ENCODE assay signal across 8 mouse cellular contexts in the genomic region with DNA sequence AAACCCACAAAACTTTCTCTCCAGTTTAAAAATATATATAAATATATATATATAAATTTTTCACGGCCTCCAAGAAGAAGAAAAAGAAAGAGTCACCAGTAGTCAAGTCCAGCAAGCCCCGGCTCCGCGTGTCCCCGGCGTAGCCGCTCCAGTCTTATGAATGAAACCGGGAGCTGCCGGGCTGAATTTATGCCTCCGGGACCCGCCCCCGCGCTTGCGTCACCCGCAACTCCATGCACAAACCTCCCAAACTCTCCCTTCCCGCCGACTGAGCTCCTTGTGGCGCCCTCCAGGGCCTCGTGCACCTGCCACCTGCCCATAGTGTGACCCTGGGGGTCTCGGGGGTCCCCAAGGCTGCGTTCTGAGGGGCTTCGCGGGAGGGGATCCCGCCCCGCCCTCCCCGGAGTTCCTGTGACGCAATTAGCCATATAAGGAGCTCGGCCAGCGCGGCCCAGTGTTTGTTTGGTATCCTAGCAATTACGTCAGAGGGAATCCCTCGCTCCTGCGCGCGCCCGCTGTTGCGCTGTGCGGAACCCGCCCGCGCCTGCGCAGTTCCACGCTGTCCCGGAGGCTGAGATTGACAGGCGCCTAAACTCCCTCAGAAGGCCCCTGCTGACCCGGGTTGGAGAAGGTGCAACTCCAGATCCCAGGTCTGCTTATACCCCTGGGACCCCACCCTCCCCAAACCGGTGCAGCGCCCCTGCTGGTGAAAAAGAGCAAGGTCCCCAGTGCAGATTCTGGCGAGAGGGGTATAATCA. TPM values are rescaled to one million over a fixed set of nuclear protein-coding genes. Genes with fewer than 3 reads are reported as not detected.
DNase-seq lines count a peak whose midpoint lies in the region; ATAC-seq and TF ChIP-seq lines count a peak whose summit lies in the region.

A gene (minus strand): TSS at position 168 of the 758 bp plus-strand sequence.

- WGBS in bone marrow, adult 2 months, result under 1% methylated on average over 49 of the region's 49 CpGs
- WGBS in embryonic facial prominence, embryonic 14.5 days, result under 1% methylated on average over 36 of the region's 49 CpGs
- WGBS in limb, embryonic 13.5 days, result under 1% methylated on average over 49 of the region's 49 CpGs
- under 1% methylated on average over 49 of the region's 49 CpGs for WGBS in midbrain, embryonic 15.5 days

- DNase-seq in A20 (ENCODE audit: low read depth, low spot score), result peak; percentile 98
- DNase-seq in embryonic facial prominence, embryonic 14.5 days (ENCODE audit: low spot score), result peak; percentile 98
- peak; percentile 93 for DNase-seq in heart, adult 8-10 months (ENCODE audit: low spot score)
- peak; percentile 97 for DNase-seq in kidney, adult 9 months
- peak; percentile 89 to 91 for DNase-seq in spleen, adult 18-20 months

- peak within 1 kb of the TSS; percentile 76 for H3K4me3 ChIP-seq in bone marrow, adult 2 months (replicated peaks; ENCODE audit: control insufficient read depth, low read depth, low read length)
- H3K4me3 ChIP-seq in embryonic facial prominence, embryonic 14.5 days (ENCODE audit: low read depth, low read length), result peak within 1 kb of the TSS; percentile 45
- H3K4me3 ChIP-seq in limb, embryonic 13.5 days, result peak within 1 kb of the TSS; percentile 63
- peak within 1 kb of the TSS; percentile 55 for H3K4me3 ChIP-seq in midbrain, embryonic 15.5 days

- no peaks in the 10 kb centered on the region; the same call in 1 of the 2 replicates for H3K4me1 ChIP-seq in bone marrow, adult 2 months (ENCODE audit: control insufficient read depth, insufficient read depth, low read length)
- H3K4me1 ChIP-seq in embryonic facial prominence, embryonic 14.5 days (ENCODE audit: control insufficient read depth, insufficient read depth, low read length), result peaks cover 6% of the 10 kb centered on the region; the same call in 1 of the 2 replicates
- H3K4me1 ChIP-seq in limb, embryonic 13.5 days, result peaks cover 21% of the 10 kb centered on the region
- H3K4me1 ChIP-seq in midbrain, embryonic 15.5 days, result peaks cover 28% of the 10 kb centered on the region

- H3K27ac ChIP-seq in bone marrow, adult 2 months (ENCODE audit: control insufficient read depth, insufficient read depth, low read depth, low read length, poor library complexity), result peak within 1 kb of the TSS; percentile 57; the same call in 1 of the 2 replicates
- peak within 1 kb of the TSS; percentile 58; the same call in 1 of the 2 replicates for H3K27ac ChIP-seq in embryonic facial prominence, embryonic 14.5 days (replicated peaks; ENCODE audit: low read depth, low read length)
- no peak within 1 kb of the TSS for H3K27ac ChIP-seq in limb, embryonic 13.5 days
- peak within 1 kb of the TSS; percentile 68 for H3K27ac ChIP-seq in midbrain, embryonic 15.5 days

- ATAC-seq in embryonic facial prominence, embryonic 14.5 days (ENCODE audit: low read depth), result peak; percentile 88
- ATAC-seq in limb, embryonic 13.5 days (ENCODE audit: low FRiP score, low read depth), result peak; percentile 82
- peak; percentile 85 for ATAC-seq in midbrain, embryonic 15.5 days (replicated peaks)

- H3K9me3 ChIP-seq in embryonic facial prominence, embryonic 14.5 days (ENCODE audit: control insufficient read depth, low read length), result no peaks in the 10 kb centered on the region
- no peaks in the 10 kb centered on the region for H3K9me3 ChIP-seq in limb, embryonic 13.5 days
- H3K9me3 ChIP-seq in midbrain, embryonic 15.5 days, result no peaks in the 10 kb centered on the region

- H3K9ac ChIP-seq in embryonic facial prominence, embryonic 14.5 days (ENCODE audit: low read depth, low read length), result peak within 1 kb of the TSS; percentile 62
- peak within 1 kb of the TSS; percentile 67 for H3K9ac ChIP-seq in limb, embryonic 13.5 days
- H3K9ac ChIP-seq in midbrain, embryonic 15.5 days, result peak within 1 kb of the TSS; percentile 31

- H3K4me2 ChIP-seq in embryonic facial prominence, embryonic 14.5 days (ENCODE audit: low read depth, low read length), result peak within 1 kb of the TSS; percentile 100
- H3K4me2 ChIP-seq in limb, embryonic 13.5 days (replicated peaks), result peak within 1 kb of the TSS; percentile 99
- H3K4me2 ChIP-seq in midbrain, embryonic 15.5 days, result peak within 1 kb of the TSS; percentile 78

- peaks cover 25% of the 10 kb centered on the region for H3K27me3 ChIP-seq in embryonic facial prominence, embryonic 14.5 days (replicated peaks; ENCODE audit: control insufficient read depth, insufficient read depth, low read length)
- H3K27me3 ChIP-seq in limb, embryonic 13.5 days, result peaks cover 52% of the 10 kb centered on the region
- peaks cover 46% of the 10 kb centered on the region for H3K27me3 ChIP-seq in midbrain, embryonic 15.5 days (replicated peaks)

- peak; percentile 18; the same call in 1 of the 2 replicates for TF ChIP-seq CTCF in bone marrow, adult 2 months (IDR thresholded peaks at IDR 0.05; ENCODE audit: control insufficient read depth, insufficient read depth, low read length)

- no peaks in the 10 kb centered on the region for H3K36me3 ChIP-seq in embryonic facial prominence, embryonic 14.5 days (ENCODE audit: control insufficient read depth, insufficient read depth, low read length)
- H3K36me3 ChIP-seq in limb, embryonic 13.5 days, result no peaks in the 10 kb centered on the region
- no peaks in the 10 kb centered on the region for H3K36me3 ChIP-seq in midbrain, embryonic 15.5 days (replicated peaks)

- TF ChIP-seq POLR2A in bone marrow, adult 2 months (IDR thresholded peaks at IDR 0.05; ENCODE audit: borderline replicate concordance, control insufficient read depth, low read depth, low read length), result no peak

RNA-seq across cellular contexts. Expression of the gene that starts here (rescaled TPM):
- 0.50 and 1.1 TPM in 2 replicates for polyA plus RNA-seq in bone marrow, adult 2 months (2011; ENCODE audit: insufficient read depth, insufficient read length, low replicate concordance, missing spikeins)
- 0.15 and 0.28 TPM in 2 replicates for polyA plus RNA-seq in embryonic facial prominence, embryonic 14.5 days (2014; fragmentation: Nextera tagmentation; extraction: Ambion mirVana)
- 1 to 10 TPM; 1.2 to 9.8 (median 5.1) TPM for total RNA-seq in heart, adult 8-10 months (2022)
- polyA plus RNA-seq in limb, embryonic 13.5 days (2015; fragmentation: Nextera tagmentation; extraction: Ambion mirVana), result 0.23 and 0.27 TPM in 2 replicates
- 0.08 TPM in 1 of 2 replicates, not detected in the other for polyA plus RNA-seq in midbrain, embryonic 15.5 days (2015; fragmentation: Nextera tagmentation; extraction: Ambion mirVana)

Comparison
In these comparisons a context has a peak if more than half of its experiments do, and no peak if none do; other contexts are left out.
1. Peak in DNase-seq, ATAC-seq, H3K4me3 ChIP-seq, H3K27ac ChIP-seq, H3K9ac ChIP-seq and H3K4me2 ChIP-seq in embryonic facial prominence, embryonic 14.5 days; RNA of the gene not detected or under 1 TPM.
2. Peak in ATAC-seq, H3K4me3 ChIP-seq, H3K9ac ChIP-seq and H3K4me2 ChIP-seq in limb, embryonic 13.5 days; RNA of the gene not detected or under 1 TPM.
3. Peak in ATAC-seq, H3K4me3 ChIP-seq, H3K27ac ChIP-seq, H3K9ac ChIP-seq and H3K4me2 ChIP-seq in midbrain, embryonic 15.5 days; RNA of the gene not detected or under 1 TPM.